Mouse (Mus musculus): ENCODE measurements at regions not wholly inside any gene's neighbourhood (a gene's known extent, or its start where the extent isn't known, plus 50 kb on each side); places are given as distances from the start of the nearest gene placed in this dataset.

DNA sequence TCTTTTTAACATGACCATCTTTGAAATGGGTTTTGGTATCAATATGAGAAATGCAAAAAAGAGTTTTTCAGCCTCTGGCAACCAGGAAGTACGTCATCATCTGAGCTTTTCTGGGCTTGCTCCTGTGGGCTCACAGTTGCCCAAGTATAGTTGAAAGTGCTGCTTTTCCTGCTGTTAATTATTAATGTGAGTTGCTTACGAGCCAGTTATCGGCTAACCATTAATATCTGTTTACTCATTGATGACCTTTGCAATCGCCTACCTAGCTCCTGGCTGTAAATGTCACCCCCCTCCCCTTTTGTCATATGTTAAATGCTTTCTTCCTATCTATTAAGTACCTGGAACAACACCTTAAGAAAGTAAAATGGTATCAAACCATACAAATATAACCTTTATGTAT, 135.3 kb upstream of the Nr2f2 start:
- DNase-seq (ENCODE audit: extremely low spot score in 1 of 2, low spot score in 1 of 2): no peak

DNA sequence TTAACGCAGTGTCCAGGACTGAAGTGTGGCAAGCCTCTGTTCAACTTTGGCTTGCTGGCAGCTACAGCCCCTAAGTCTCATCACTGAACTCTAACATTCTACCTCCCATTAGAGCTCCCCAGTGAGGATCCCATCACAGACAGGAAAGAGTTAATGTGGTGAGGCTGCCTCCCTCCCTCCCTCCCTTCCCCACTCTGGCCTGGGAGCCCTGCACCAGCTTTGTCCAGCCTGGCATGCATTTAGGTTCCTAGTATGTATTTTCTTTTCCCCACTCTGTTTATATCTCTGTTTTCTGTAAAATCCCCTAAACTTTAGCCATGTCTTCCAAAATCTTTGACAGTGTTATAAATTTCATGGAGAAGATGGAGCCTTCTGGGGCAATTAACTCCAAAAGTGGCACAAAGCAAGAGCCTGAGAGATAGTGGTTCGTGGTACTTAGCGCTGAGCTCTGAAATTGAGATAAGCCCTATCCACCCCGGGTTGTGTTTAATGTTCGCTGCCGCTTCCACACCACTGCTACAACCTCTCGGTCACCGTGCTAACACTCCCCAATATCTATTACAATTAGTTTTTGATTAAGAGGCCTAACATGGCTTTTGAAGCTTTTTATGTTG, 130.1 kb upstream of the Nr2f2 start:
- DNase-seq (ENCODE audit: extremely low spot score in 1 of 2, low spot score in 1 of 2): no peak

DNA sequence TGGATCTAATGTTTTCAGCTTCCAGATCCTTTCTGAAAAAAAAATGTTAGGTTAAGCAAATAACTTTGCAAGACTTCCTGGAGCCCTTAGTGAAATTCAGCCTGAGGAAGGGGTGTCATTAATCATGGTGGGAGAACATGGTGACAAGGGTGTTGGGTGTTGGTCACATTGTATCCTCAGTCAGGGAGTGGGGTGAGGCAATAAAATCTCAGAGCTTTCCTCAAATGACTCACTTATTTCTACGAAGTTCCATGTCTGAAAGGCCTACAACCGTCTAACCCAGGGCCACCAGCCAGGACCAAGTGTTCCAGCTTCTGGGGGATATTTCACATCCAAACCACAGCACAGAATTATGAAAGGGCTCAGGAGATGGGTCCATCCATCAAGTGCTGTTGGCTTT, 117.7 kb upstream of the Nr2f2 start:
- DNase-seq (ENCODE audit: extremely low spot score in 1 of 2, low spot score in 1 of 2): no peak

DNA sequence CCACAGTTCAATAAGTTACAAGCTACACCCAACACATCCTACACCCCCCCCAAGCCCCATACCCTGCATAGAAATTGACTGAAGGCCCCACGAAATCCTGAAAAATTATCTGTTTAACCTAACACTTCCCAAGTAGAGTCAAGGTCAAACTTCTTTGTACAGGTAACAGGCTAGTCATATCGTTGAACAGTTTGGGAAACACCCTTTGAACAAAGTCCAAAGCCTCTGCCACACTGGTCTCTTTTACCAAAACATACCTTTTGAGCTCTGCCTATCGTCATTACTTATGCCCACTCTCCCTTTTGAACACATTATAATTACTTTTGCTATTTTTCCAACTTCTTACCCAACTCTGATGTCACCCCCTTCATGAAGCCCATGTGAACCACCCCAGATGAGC, 117.0 kb upstream of the Nr2f2 start:
- no peak for DNase-seq (ENCODE audit: extremely low spot score in 1 of 2, low spot score in 1 of 2)

DNA sequence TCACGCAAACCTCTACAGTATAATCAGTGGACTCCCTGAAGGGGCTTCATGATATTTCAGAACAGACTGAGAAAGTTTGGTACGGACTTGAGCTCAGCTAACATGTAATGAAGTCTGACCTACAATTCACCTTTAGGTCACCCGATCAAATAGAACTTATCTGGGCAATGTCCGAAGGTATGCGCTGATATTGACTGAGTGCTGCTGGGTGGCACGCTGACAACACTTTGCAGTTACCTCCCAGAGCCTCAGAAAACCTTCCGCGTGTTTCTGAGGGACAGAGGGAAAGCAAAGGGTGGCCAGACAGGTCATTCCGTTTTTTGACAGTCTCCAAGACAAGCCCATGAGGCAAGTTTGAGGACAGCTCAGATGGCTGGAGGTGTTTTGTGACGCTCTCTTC, 115.3 kb upstream of the Nr2f2 start:
- DNase-seq (ENCODE audit: extremely low spot score in 1 of 2, low spot score in 1 of 2): no peak

DNA sequence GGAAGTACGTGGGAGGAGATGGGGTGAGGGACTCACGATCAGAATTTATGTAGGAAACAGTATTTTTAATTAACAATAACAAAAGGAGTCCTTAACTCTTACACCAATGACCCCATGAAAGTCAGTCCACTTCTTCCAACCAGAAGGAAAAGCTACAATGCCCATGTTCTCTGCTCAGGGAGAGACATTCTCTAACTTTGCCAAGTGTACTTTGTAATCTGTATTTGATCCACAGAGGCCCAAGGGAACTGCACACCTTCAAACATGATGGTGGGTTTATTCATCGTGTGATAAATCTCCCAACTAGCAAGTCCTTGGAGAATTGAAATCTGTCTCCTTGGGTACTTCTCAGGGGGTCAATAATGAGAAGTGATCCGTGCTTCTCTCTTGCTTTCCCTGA, 106.3 kb upstream of the Nr2f2 start:
- DNase-seq (ENCODE audit: extremely low spot score in 1 of 2, low spot score in 1 of 2): no peak

DNA sequence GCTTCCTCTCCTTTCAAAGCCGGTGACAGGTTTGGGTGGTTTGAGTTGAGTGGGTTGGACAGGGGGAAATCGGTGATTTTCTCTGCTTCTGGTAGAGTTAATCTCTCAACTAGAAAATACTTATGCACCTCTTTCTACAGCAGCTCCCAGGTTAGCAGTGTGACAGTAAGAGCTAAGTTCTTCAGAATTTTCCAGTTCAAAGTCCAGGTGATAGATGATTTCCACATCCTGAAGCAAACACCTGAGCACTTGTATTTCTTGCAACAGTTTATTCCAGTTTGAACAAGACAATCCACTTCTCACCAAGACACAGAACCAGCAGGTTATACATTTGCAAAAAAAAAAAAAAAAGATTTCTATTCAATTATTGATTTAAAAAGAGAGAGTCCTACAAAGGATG, 104.0 kb upstream of the Nr2f2 start:
- no peak for DNase-seq (ENCODE audit: extremely low spot score in 1 of 2, low spot score in 1 of 2)

DNA sequence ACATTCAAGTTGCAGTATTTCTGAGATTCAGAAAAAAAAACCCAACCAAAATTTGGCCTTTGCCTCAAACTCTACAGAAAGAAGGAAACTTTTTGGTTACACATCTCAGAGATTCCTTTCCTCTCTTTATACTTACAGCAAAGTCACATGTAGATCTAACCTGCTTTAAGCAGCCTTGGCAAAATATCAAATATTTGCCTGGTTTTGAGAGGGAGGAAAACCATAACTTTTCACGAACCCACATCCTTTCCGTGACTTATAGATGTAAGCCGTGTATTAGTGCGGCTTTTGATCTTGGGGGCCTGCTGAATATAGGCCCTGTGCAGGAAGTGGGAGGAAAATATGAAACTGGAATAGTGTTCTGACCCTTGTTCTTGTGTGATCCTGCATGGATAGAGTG, 95.6 kb upstream of the Nr2f2 start:
- no peak for DNase-seq (ENCODE audit: extremely low spot score in 1 of 2, low spot score in 1 of 2)

DNA sequence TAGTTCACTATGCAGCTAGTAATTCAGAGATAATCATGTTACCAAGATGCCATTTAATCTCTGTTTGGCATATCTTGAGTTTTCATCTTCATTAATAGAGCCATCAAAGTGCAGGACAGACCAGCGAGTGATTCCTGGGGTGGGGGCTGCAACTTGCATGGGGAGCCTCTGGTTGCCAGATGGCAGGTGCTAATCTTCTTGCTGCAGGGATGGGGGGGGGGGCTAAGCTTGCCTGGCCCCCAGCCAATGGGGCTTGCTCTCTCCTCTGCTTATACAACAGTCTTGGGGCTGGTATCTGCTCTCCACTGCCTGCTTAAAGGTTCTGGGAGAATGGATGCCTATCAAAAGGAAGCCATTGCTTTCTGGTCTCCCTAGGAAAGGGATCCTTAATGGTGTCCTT, 88.0 kb upstream of the Nr2f2 start:
- DNase-seq (ENCODE audit: extremely low spot score in 1 of 2, low spot score in 1 of 2): no peak

DNA sequence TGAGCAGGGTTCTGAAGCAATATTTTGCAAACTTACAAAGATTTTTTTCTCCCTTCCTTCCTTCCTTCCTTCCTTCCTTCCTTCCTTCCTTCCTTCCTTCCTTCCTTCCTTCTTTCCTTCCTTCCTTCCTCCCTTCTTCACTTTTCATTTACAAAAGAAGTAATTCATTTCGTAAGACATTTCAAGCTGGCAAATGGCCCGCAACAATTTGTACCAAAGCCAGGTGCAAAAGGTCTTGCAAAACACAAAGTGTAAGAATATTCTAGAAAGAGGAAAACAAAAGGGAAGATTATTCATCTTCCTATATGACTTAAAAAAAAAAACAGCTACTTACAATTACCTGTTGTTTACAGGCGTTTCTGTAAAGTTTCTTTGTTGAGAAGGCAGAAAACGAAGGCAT, 86.3 kb upstream of the Nr2f2 start:
- DNase-seq (ENCODE audit: extremely low spot score in 1 of 2, low spot score in 1 of 2): no peak

DNA sequence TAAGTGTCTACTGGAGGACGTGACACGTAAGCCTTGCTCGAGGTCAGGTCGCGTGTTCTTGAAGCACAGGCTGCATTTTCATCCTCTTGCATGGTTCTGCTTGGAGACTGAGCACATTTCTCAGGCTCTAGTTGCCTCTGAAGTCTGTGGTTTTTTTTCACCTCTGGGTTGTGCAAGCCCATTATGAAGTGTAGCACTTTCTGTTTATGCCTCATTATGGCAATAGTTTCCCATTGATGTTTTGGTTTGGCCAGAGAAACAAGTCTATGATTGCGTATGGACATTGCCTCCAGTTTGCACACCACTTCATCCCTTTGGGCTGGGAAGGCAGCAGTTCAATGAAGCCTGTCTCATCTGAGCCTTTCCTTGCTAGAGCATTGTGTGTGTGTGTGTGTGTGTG, 72.4 kb upstream of the Nr2f2 start:
- no peak for DNase-seq (ENCODE audit: extremely low spot score in 1 of 2, low spot score in 1 of 2)

DNA sequence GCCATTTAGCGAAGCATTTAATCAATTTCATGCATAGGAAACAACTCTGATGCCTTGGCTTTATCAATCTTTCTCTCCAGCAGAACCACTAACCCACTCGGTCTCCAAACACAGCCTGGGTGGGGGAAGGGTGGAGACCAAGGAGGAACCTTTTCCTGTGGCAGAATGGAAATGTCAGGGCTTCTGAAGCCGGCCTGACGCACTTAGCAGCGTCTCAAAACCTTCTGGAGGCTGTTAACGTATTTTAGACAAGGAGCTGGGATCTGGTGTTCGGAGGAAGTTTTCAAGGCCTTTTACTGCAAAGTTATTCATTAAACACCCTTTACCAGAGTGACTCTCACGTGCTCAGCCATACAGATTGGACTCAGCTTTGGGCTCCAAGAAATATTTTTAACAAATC, 67.3 kb upstream of the Nr2f2 start:
- DNase-seq (ENCODE audit: extremely low spot score in 1 of 2, low spot score in 1 of 2): no peak

DNA sequence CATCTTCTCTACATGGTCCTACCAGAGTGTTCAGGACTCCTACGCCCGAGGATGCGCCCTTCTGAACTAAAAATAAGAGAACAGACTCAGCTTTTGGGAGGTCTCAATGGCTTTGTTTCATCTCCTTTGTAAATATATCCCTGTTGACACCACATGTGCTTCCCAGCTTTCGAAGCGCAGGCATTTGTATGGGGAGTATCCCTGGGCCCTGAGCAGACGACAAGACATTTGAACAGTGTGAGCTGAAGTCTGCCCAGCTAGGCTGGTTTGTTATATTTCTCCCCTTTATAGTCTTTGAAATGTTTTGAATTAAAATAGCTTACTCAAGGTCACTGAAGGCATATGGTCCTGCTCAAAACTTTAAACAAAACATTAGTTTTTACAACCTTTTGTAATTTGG, 66.8 kb upstream of the Nr2f2 start:
- no peak for DNase-seq (ENCODE audit: extremely low spot score in 1 of 2, low spot score in 1 of 2)

DNA sequence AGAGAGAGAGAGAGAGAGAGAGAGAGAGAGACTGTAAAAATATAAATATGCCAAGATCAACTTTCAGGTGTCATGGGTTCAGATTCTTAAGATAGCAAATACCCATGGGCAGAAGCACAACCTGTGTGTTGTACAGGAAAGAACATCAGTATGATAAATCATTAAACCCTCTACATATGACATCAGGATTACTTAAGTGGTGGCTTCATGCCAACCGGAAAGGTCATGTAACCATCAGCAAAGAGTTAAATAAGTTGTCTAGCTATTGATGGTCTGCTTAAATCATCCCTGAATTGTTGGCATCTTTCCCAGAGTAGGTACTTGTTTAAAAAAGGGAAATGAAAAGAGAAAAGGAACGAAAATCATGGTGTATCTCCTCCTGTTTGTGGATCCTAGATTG, 65.2 kb upstream of the Nr2f2 start:
- no peak for DNase-seq (ENCODE audit: extremely low spot score in 1 of 2, low spot score in 1 of 2)

DNA sequence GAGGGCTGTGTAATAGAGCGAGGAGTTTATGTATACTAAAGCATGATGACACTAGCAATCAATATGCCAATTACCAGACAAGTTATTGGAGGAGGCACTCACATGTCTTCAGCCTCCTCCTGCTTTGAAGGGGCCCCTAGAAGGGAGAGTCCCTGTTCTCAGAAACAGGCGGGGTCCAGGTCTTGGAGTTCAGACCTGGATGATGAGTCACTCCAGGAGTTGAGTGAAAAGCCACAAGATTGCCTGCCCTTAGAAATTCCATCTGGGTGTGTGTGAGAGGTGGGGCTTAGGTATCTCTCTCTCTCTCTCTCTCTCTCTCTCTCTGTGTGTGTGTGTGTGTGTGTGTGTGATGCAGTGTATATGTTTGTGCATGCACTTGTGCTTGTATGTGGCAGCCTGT, 62.8 kb upstream of the Nr2f2 start:
- DNase-seq (ENCODE audit: extremely low spot score in 1 of 2, low spot score in 1 of 2): no peak

DNA sequence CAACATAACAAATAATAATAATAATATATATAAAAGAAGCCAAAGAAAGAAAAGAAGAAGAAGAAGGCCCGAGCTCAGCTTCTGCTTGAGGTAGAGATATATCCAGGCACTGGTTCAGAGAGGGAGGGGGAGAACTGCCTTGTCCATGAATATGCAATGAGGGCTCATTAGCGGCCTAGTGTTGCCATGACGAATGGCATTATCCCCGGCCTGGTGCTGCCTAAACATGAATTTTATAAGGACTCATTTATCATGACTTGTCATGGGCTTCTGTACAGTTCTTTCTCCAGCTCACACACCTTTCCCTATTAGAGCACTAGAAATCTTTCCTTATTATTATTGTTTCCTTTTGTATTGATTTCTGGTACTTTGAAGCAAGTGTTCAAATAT, 57.7 kb upstream of the Nr2f2 start:
- DNase-seq (ENCODE audit: extremely low spot score in 1 of 2, low spot score in 1 of 2): no peak

DNA sequence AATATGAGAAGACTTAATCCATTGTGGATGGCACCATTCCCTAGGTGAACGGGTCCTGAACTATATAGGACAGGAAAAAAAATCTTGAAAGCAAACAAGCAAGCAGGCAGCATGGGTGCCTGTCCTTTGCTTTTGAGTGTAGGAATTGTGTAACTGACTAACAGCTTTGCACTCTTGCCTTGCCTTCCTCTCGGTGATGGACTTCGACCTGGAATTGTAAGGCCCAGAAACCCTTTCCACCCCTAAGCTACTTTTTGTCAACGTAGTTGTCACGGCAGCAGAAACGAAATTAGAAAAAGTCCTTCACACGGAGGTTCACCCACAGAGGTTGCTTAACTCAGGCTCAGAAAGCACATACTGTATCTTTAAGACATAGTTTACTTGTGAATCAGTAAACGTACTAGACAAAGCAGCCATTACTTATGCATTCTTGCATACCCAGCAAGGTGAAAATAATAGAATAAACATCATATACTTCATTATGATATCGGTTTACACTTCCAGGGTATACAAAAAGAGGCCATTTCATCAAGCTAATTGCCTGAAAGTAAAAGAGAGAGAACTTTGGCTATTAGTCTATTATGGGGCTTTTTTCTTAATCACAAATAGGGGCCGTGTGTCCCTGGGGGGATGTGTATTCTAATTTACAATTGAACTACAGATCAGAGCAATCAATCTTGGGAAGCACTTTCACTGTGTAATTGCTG, 57.1 kb upstream of the Nr2f2 start:
- DNase-seq (ENCODE audit: extremely low spot score in 1 of 2, low spot score in 1 of 2): no peak

DNA sequence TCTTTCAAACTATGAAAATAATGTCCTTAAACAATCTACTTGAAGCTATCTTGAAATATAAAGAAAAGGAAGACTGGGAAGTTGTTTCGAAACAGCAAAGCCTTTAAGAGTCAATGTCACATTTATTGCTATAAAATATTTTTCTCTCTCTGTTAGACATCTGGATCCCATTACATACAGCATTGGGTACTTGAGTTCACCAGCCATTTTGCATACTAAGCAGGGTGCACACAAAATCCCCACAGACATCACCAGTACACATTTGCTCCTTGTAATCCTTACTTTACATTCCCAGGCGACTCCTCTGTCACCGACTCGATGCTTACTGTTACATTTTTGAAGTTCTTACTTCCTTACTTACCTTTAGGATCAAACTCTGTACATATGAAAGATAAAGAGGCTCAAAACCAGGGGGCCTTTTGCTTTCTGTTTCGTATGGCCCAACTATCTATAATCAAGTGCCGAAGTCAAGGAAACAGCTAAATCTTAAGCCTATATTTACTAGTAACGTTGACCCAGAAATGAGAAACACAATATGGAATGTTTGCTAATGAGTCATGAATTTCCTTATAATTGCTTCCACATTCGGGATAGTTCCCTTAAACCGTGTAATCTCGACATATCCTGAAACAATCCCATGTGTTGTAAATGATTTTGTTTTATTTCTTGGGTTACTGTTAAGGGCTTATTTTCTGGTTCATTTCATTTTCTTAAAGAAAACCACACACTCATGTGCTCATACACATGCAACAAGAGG, 49.8 kb upstream of the Nr2f2 start:
- no peak for DNase-seq (ENCODE audit: extremely low spot score in 1 of 2, low spot score in 1 of 2)

Data from layer of hippocampus, postnatal 25 days (tissue).